Mouse (Mus musculus) hindbrain, embryonic 11.5 days (tissue): ENCODE results near the gene Rpl38. TPM values are rescaled to one million over a fixed set of nuclear protein-coding genes. Genes with fewer than 3 reads are reported as not detected.
A peak's percentile ranks its signal among the peaks of the same experiment; 100 is the strongest.
"Not testable (repeated sequence)": the region's sequence is repeated elsewhere in the genome, so short reads cannot be mapped to it uniquely, and the experiment has no call there.

ENCODE experiments used
- ATAC-seq: fragments of 200-750 bp; cut with Nextera tagmentation; 2 replicates; pipeline ENCODE4 v1.8.0; 2017; ENCODE audit warnings: mild to moderate bottlenecking, moderate TSS enrichment, moderate library complexity; ENCODE audit not compliant: low FRiP score
- DNase-seq: peaks from one replicate; pipeline ENCODE4 v3.0.0-alpha.2; 2015; ENCODE audit warnings: low spot score
- H3K27ac ChIP-seq: fragments of 300-500 bp; sonication (generic); 2 replicates; pipeline ENCODE4 v1.5.1; 2014; ENCODE audit warnings: mild to moderate bottlenecking, low read depth, low read length
- H3K27me3 ChIP-seq: fragments of 300-500 bp; sonication (generic); 2 replicates; pipeline ENCODE4 v1.6.1; 2014; ENCODE audit warnings: mild to moderate bottlenecking, low read length, moderate library complexity, mixed read lengths; ENCODE audit not compliant: control insufficient read depth, insufficient read depth
- H3K36me3 ChIP-seq: fragments of 300-500 bp; sonication (generic); 2 replicates; pipeline ENCODE4 v1.6.1; 2014; ENCODE audit warnings: mild to moderate bottlenecking, low read length, moderate library complexity, mixed read lengths; ENCODE audit not compliant: control insufficient read depth, insufficient read depth
- H3K4me1 ChIP-seq: fragments of 300-500 bp; sonication (generic); replicated peaks from 2 replicates; pipeline ENCODE4 v1.6.1; 2014; ENCODE audit warnings: low read length, mixed read lengths; ENCODE audit not compliant: control insufficient read depth, insufficient read depth
- H3K4me2 ChIP-seq: fragments of 300-500 bp; sonication (generic); replicated peaks from 2 replicates; pipeline ENCODE4 v1.6.1; 2014; ENCODE audit warnings: mild to moderate bottlenecking, low read depth, low read length
- H3K4me3 ChIP-seq: fragments of 300-500 bp; sonication (generic); 2 replicates; pipeline ENCODE4 v1.5.1; 2014; ENCODE audit warnings: low read depth, low read length
- H3K9ac ChIP-seq: fragments of 300-500 bp; sonication (generic); 2 replicates; pipeline ENCODE4 v1.6.1; 2014; ENCODE audit warnings: low read depth, low read length
- H3K9me3 ChIP-seq: fragments of 300-500 bp; sonication (generic); 2 replicates; pipeline ENCODE4 v1.6.1; 2016; ENCODE audit warnings: low read length; ENCODE audit not compliant: control insufficient read depth
- WGBS: fragments of 180-500 bp; shearing (Covaris S2); extraction: QIAGEN DNeasy Blood & Tissue Kit; methylation state at CpG from one replicate; pipeline ENCODE4 v1.1.7; 2014; 5-methylcytosine and 5-hydroxymethylcytosine counted together
- polyA plus RNA-seq: library from polyadenylated mRNA; unstranded; fragments of >200 nt; fragmentation: Nextera tagmentation; extraction: Ambion mirVana; gene quantifications from 2 replicates; pipeline ENCODE4 v1.2.1, GENCODE M21; 2014

The Rpl38 gene
- polyA plus RNA-seq, 1 experiment from 2014 or later: 833 TPM

- no peak for ATAC-seq
- Histone ChIP-seq H3K4me2 (no peak overlapping the region), H3K9ac (no peak overlapping the region), H3K27me3 (peaks cover 2% of the 10 kb centered on the region; the same call in 1 of the 2 replicates), H3K36me3 (peaks cover 13% of the 10 kb centered on the region; the same call in 1 of the 2 replicates), H3K4me3 (no peak overlapping the region), H3K9me3 (no peaks in the 10 kb centered on the region), H3K27ac (no peak overlapping the region; the same call in 1 of the 2 replicates), H3K4me1 (peaks cover 10% of the 10 kb centered on the region)
- WGBS: 93% methylated on average over 5 of the region's 5 CpGs
- no peak for DNase-seq
These were observed 2.8 kb downstream of the Rpl38 start for GRCm38 (mm10) chr11:114671147-114671546.

- Histone ChIP-seq H3K4me1 (peaks cover 10% of the 10 kb centered on the region), H3K36me3 (peaks cover 13% of the 10 kb centered on the region; the same call in 1 of the 2 replicates), H3K27ac (no peak overlapping the region), H3K9ac (no peak overlapping the region), H3K9me3 (no peaks in the 10 kb centered on the region), H3K4me2 (no peak overlapping the region), H3K4me3 (no peak overlapping the region), H3K27me3 (no peaks in the 10 kb centered on the region)
- no peak for ATAC-seq
- 61% methylated on average over 9 of the region's 9 CpGs for WGBS
- peak; percentile 77 for DNase-seq
These were observed 4.7 kb downstream of the Rpl38 start for GRCm38 (mm10) chr11:114672794-114673718.

GRCm38 (mm10) chr11:114673719-114674050 lies 5.4 kb downstream of the Rpl38 start:
- Histone ChIP-seq H3K27me3 (no peaks in the 10 kb centered on the region), H3K4me2 (no peak overlapping the region), H3K9ac (no peak overlapping the region), H3K27ac (no peak overlapping the region), H3K4me3 (no peak overlapping the region), H3K4me1 (peaks cover 10% of the 10 kb centered on the region), H3K9me3 (no peaks in the 10 kb centered on the region), H3K36me3 (peaks cover 13% of the 10 kb centered on the region; the same call in 1 of the 2 replicates)
- ATAC-seq (no peak), DNase-seq (no peak)
- 83% methylated on average over 2 of the region's 2 CpGs for WGBS

GRCm38 (mm10) chr11:114674180-114674579 lies 5.9 kb downstream of the Rpl38 start:
- no peak for DNase-seq
- H3K27ac ChIP-seq: no peak overlapping the region
- no peak overlapping the region for H3K4me3 ChIP-seq
- ATAC-seq: no peak
- WGBS: 53% methylated on average over 8 of the region's 8 CpGs
- H3K4me1 ChIP-seq: peaks cover 10% of the 10 kb centered on the region
- no peaks in the 10 kb centered on the region for H3K9me3 ChIP-seq
- no peak overlapping the region for H3K4me2 ChIP-seq
- peaks cover 13% of the 10 kb centered on the region; the same call in 1 of the 2 replicates for H3K36me3 ChIP-seq
- H3K27me3 ChIP-seq: no peaks in the 10 kb centered on the region
- H3K9ac ChIP-seq: no peak overlapping the region

- Histone ChIP-seq H3K27ac (0 out of 2 replicates have a peak overlapping the region, but pooled peaks have one; percentile 6), H3K36me3 (peaks cover 13% of the 10 kb centered on the region; the same call in 1 of the 2 replicates)
- not testable (repeated sequence) for H3K4me2 ChIP-seq, DNase-seq, H3K4me3 ChIP-seq, H3K9me3 ChIP-seq, H3K9ac ChIP-seq, H3K27me3 ChIP-seq, ATAC-seq, H3K4me1 ChIP-seq
- WGBS: 80% methylated on average over 1 of the region's 3 CpGs
These were observed 6.5 kb downstream of the Rpl38 start for GRCm38 (mm10) chr11:114674796-114675195.

GRCm38 (mm10) chr11:114675341-114675825 lies 7.1 kb downstream of the Rpl38 start, which contains the start of gene Ttyh2:
TSS of gene Ttyh2 (plus strand) at chr11:114675431.
- peak; percentile 87 for DNase-seq
- Histone ChIP-seq H3K9me3 (no peaks in the 10 kb centered on the region), H3K27ac (0 out of 2 replicates have a peak within 1 kb of the TSS, but pooled peaks have one; percentile 6), H3K36me3 (peaks cover 13% of the 10 kb centered on the region; the same call in 1 of the 2 replicates), H3K4me1 (0 out of 2 replicates have a peak, but pooled peaks cover 2% of the 10 kb centered on the region), H3K9ac (peak within 1 kb of the TSS; percentile 51), H3K4me3 (peak within 1 kb of the TSS; percentile 52), H3K4me2 (peak within 1 kb of the TSS; percentile 77), H3K27me3 (no peaks in the 10 kb centered on the region)
- peak; percentile 87 for ATAC-seq
- WGBS: 0% methylated on average over 39 of the region's 40 CpGs

- peak overlapping the region; percentile 51 for H3K9ac ChIP-seq
- DNase-seq (peak; percentile 57), ATAC-seq (peak; percentile 26; the same call in 1 of the 2 replicates)
- peaks cover 13% of the 10 kb centered on the region; the same call in 1 of the 2 replicates for H3K36me3 ChIP-seq
- no peaks in the 10 kb centered on the region for H3K27me3 ChIP-seq
- H3K4me3 ChIP-seq: peak overlapping the region; percentile 52
- 2% methylated on average over 27 of the region's 27 CpGs for WGBS
- no peaks in the 10 kb centered on the region for H3K9me3 ChIP-seq
- H3K4me2 ChIP-seq: peak overlapping the region; percentile 77
- no peak overlapping the region for H3K27ac ChIP-seq
- 0 out of 2 replicates have a peak, but pooled peaks cover 2% of the 10 kb centered on the region for H3K4me1 ChIP-seq
These were observed 7.6 kb downstream of the Rpl38 start for GRCm38 (mm10) chr11:114675826-114676401.

GRCm38 (mm10) chr11:114676431-114676830 lies 8.1 kb downstream of the Rpl38 start:
- Histone ChIP-seq H3K27me3 (no peaks in the 10 kb centered on the region), H3K36me3 (peaks cover 13% of the 10 kb centered on the region; the same call in 1 of the 2 replicates), H3K9me3 (no peaks in the 10 kb centered on the region), H3K4me3 (peak overlapping the region; percentile 52), H3K9ac (peak overlapping the region; percentile 51; the same call in 1 of the 2 replicates), H3K4me2 (peak overlapping the region; percentile 77), H3K4me1 (0 out of 2 replicates have a peak, but pooled peaks cover 2% of the 10 kb centered on the region), H3K27ac (no peak overlapping the region)
- ATAC-seq (no peak), DNase-seq (no peak)
- 10% methylated on average over 14 of the region's 14 CpGs for WGBS
